Mouse (Mus musculus) layer of hippocampus, postnatal 10 days (tissue): ENCODE data around the gene Sema4f. TPM values are rescaled to one million over a fixed set of nuclear protein-coding genes. Genes with fewer than 3 reads are reported as not detected.
A peak's percentile ranks its signal among the peaks of the same experiment; 100 is the strongest.

ENCODE experiments used
- DNase-seq, 2 experiments: peaks; one replicate each; pipeline ENCODE4 v3.0.0; 2021; ENCODE audit warnings: low spot score in 2 of 2
- total RNA-seq, 2 experiments: library from RNA; stranded (reverse); gene quantifications; 2 replicates each; pipeline ENCODE4 v1.2.3; 2021

Sema4f gene
- total RNA-seq, 2 experiments from 2014 or later: 43.2 to 47.0 TPM

- DNase-seq: no peak
These were observed 64.0 kb downstream of the Sema4f start for GRCm38 (mm10) chr6:82875509-82875935.

- no peak for DNase-seq
These were observed 67.2 kb downstream of the Sema4f start for GRCm38 (mm10) chr6:82872332-82872707.

- DNase-seq: no peak
These were observed 67.8 kb downstream of the Sema4f start for GRCm38 (mm10) chr6:82871632-82872331.

- DNase-seq: no peak
These were observed 71.1 kb downstream of the Sema4f start for GRCm38 (mm10) chr6:82868476-82868875.

GRCm38 (mm10) chr6:82863380-82863874 is 76.1 kb downstream of the Sema4f start:
- DNase-seq: peak in 1 of 2 experiments; percentile 16

- DNase-seq: no peak
These were observed 77.1 kb downstream of the Sema4f start for GRCm38 (mm10) chr6:82862475-82862874.

GRCm38 (mm10) chr6:82862042-82862441 is 77.5 kb downstream of the Sema4f start:
- no peak for DNase-seq

Other genes starting within 250 kb of the Sema4f start
- gene Pole4, start 234.4 kb downstream of the Sema4f start, total RNA-seq: 10 to 100 TPM; 52.3 to 60.0 TPM
- 10 to 100 TPM; 10.6 to 13.0 TPM for gene Hk2, start 165.3 kb downstream of the Sema4f start, total RNA-seq
- not detected for gene M1ap, start 7.1 kb upstream of the Sema4f start, total RNA-seq
- 1 to 10 TPM; 1.6 to 2.4 TPM for gene Dok1, start 93.7 kb upstream of the Sema4f start, total RNA-seq
- 1 to 10 TPM; 3.0 to 5.7 TPM for gene Loxl3, start 94.4 kb upstream of the Sema4f start, total RNA-seq
- gene Aup1, start 114.8 kb upstream of the Sema4f start, total RNA-seq: 100 to 1,000 TPM in 1 of 2 experiments, 10 to 100 TPM in 1; 92.7 to 115 TPM
- 10 to 100 TPM; 68.0 to 70.4 TPM for gene Htra2, start 115.5 kb upstream of the Sema4f start, total RNA-seq
- gene Dqx1, start 118.1 kb upstream of the Sema4f start, total RNA-seq: under 1 TPM; 0.37 to 0.54 TPM
- not detected for gene Tlx2, start 130.5 kb upstream of the Sema4f start, total RNA-seq
- 10 to 100 TPM; 18.8 to 22.2 TPM for gene Pcgf1, start 138.1 kb upstream of the Sema4f start, total RNA-seq
- gene Lbx2, start 146.6 kb upstream of the Sema4f start, total RNA-seq: under 1 TPM; 0.42 to 0.46 TPM
- 10 to 100 TPM in 1 of 2 experiments, 1 to 10 TPM in 1; 5.9 to 12.0 TPM for gene Ccdc142, start 161.8 kb upstream of the Sema4f start, total RNA-seq
- 1 to 10 TPM; 7.2 to 8.1 TPM for gene Gm42688, start 161.8 kb upstream of the Sema4f start, total RNA-seq
- gene Mrpl53, start 169.3 kb upstream of the Sema4f start, total RNA-seq: 10 to 100 TPM; 55.6 to 58.1 TPM
- gene Mogs, start 175.7 kb upstream of the Sema4f start, total RNA-seq: 10 to 100 TPM; 27.7 to 30.3 TPM
- 10 to 100 TPM; 68.6 to 72.7 TPM for gene Wbp1, start 181.8 kb upstream of the Sema4f start, total RNA-seq
- gene Ino80b, start 185.7 kb upstream of the Sema4f start, total RNA-seq: 10 to 100 TPM; 21.6 to 22.6 TPM
- gene Rtkn, start 195.7 kb upstream of the Sema4f start, total RNA-seq: 10 to 100 TPM; 36.2 to 36.5 TPM
- 10 to 100 TPM; 21.5 to 28.1 TPM for gene Wdr54, start 216.6 kb upstream of the Sema4f start, total RNA-seq
- gene 1700003E16Rik, start 216.6 kb upstream of the Sema4f start, total RNA-seq: 10 to 100 TPM; 20.6 to 22.1 TPM
- gene Dctn1, start 226.2 kb upstream of the Sema4f start, total RNA-seq: 100 to 1,000 TPM; 360 to 362 TPM